Mouse (Mus musculus) liver, postnatal 0 days (tissue): ENCODE data around the gene Mdm4. TPM values are rescaled to one million over a fixed set of nuclear protein-coding genes. Genes with fewer than 3 reads are reported as not detected.

ENCODE experiments used
- ATAC-seq: fragments of 200-750 bp; cut with Nextera tagmentation; 2 replicates; pipeline ENCODE4 v1.8.0; 2017; ENCODE audit warnings: mild to moderate bottlenecking, moderate library complexity
- DNase-seq: peaks from one replicate; pipeline ENCODE4 v3.0.0-alpha.2; 2016
- H3K27ac ChIP-seq: fragments of 300-500 bp; sonication (generic); 2 replicates; pipeline ENCODE4 v1.5.1; 2014; ENCODE audit warnings: antibody characterized with exemption, moderate library complexity, mild to moderate bottlenecking, low read depth
- H3K27me3 ChIP-seq: fragments of 300-500 bp; sonication (generic); 2 replicates; pipeline ENCODE4 v1.6.1; 2014; ENCODE audit warnings: low read length, control low read depth, mixed read lengths; ENCODE audit not compliant: insufficient read depth
- H3K36me3 ChIP-seq: fragments of 300-500 bp; sonication (generic); replicated peaks from 2 replicates; pipeline ENCODE4 v1.6.1; 2014; ENCODE audit warnings: mild to moderate bottlenecking, control low read depth, low read length, moderate library complexity, mixed read lengths; ENCODE audit not compliant: insufficient read depth
- H3K4me1 ChIP-seq: fragments of 300-500 bp; sonication (generic); 2 replicates; pipeline ENCODE4 v1.6.1; 2014; ENCODE audit warnings: antibody characterized with exemption, mild to moderate bottlenecking, control low read depth; ENCODE audit not compliant: insufficient read depth
- H3K4me2 ChIP-seq: fragments of 300-500 bp; sonication (generic); 2 replicates; pipeline ENCODE4 v1.6.1; 2014; ENCODE audit warnings: low read depth, mild to moderate bottlenecking, low read length, moderate library complexity, mixed read lengths
- H3K4me3 ChIP-seq: fragments of 300-500 bp; sonication (generic); 2 replicates; pipeline ENCODE4 v1.5.1; 2014; ENCODE audit warnings: low read depth, low read length
- H3K9ac ChIP-seq: fragments of 300-500 bp; sonication (generic); replicated peaks from 2 replicates; pipeline ENCODE4 v1.6.1; 2014; ENCODE audit warnings: mild to moderate bottlenecking, moderate library complexity
- H3K9me3 ChIP-seq: fragments of 300-500 bp; sonication (generic); 2 replicates; pipeline ENCODE4 v1.6.1; 2016; ENCODE audit warnings: mild to moderate bottlenecking, control low read depth, low read length, mixed read lengths
- CTCF ChIP-seq: sonication (generic); IDR thresholded peaks from 2 replicates; pipeline ENCODE4 v1.5.1; 2016; ENCODE audit warnings: antibody characterized with exemption, low read depth
- EP300 ChIP-seq: IDR thresholded peaks from 2 replicates; pipeline ENCODE4 v1.6.1; 2016; ENCODE audit warnings: antibody characterized with exemption, low read depth, mild to moderate bottlenecking
- WGBS: fragments of 180-500 bp; shearing (Covaris S2); extraction: QIAGEN DNeasy Blood & Tissue Kit; methylation state at CpG from one replicate; pipeline ENCODE4 v1.1.7; 2014; ENCODE audit not compliant: insufficient replicate concordance; 5-methylcytosine and 5-hydroxymethylcytosine counted together
- polyA plus RNA-seq: library from polyadenylated mRNA; unstranded; fragments of >200 nt; fragmentation: Nextera tagmentation; extraction: Ambion mirVana; gene quantifications from 2 replicates; pipeline ENCODE4 v1.2.1, GENCODE M21; 2015

Mdm4 gene
- polyA plus RNA-seq, 1 experiment from 2014 or later, result 9.0 TPM

DNA sequence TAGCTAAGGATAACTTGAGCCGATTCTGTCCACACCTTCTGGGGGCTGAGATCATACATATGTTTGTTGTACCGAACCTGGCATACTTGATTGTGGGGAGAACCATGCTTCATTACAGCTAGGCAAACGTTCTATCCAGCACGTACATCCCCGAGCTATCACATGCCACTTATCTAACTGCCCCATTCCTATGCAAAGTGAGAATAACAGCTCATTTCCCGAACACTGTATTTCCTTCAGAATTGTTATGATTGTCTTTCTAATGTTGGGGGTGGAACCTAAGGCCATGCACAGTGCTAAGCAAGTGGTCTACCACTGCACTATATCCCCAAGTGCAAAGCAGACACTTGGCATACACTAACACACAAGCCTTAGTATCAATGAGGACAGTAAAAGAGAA, 49.1 kb downstream of the Mdm4 start:
- TF ChIP-seq EP300 (no peak), CTCF (no peak)
- H3K4me1 ChIP-seq, result no peaks in the 10 kb centered on the region
- no peaks in the 10 kb centered on the region for H3K27me3 ChIP-seq
- DNase-seq (no peak), ATAC-seq (no peak)
- H3K4me3 ChIP-seq, result no peak overlapping the region
- no peak overlapping the region for H3K27ac ChIP-seq
- H3K9me3 ChIP-seq, result no peaks in the 10 kb centered on the region
- 81% methylated on average over 6 of the region's 6 CpGs for WGBS
- H3K4me2 ChIP-seq, result no peak overlapping the region
- H3K36me3 ChIP-seq, result peaks cover 35% of the 10 kb centered on the region
- H3K9ac ChIP-seq, result no peak overlapping the region

DNA sequence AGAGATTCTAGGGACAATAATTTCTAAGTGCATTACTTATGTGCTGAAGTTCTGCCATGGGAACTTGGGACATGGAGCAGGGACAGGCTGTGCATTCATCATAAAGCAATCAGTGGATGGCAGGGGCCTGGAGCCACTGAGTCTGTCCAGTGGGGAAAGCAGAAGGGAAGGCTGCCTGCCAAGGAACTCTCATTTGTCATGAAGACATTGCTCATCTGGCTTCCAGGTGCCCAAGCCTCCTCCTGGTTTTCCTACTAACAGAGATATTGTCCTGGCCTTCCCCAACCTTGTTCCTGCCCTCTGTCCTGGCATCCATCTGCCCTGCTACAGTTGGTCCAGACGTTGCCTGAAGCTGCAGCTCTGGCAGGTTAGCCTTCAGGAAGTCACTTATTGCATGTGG, 53.0 kb downstream of the Mdm4 start:
- no peaks in the 10 kb centered on the region for H3K27me3 ChIP-seq
- no peak overlapping the region for H3K27ac ChIP-seq
- H3K36me3 ChIP-seq, result peaks cover 11% of the 10 kb centered on the region; the same call in 1 of the 2 replicates
- no peak for TF ChIP-seq EP300
- TF ChIP-seq CTCF, result no peak
- H3K9ac ChIP-seq, result no peak overlapping the region
- no peaks in the 10 kb centered on the region for H3K9me3 ChIP-seq
- 53% methylated on average over 1 of the region's 1 CpGs for WGBS
- DNase-seq (no peak), ATAC-seq (no peak)
- H3K4me3 ChIP-seq, result no peak overlapping the region
- no peaks in the 10 kb centered on the region for H3K4me1 ChIP-seq
- no peak overlapping the region for H3K4me2 ChIP-seq

DNA sequence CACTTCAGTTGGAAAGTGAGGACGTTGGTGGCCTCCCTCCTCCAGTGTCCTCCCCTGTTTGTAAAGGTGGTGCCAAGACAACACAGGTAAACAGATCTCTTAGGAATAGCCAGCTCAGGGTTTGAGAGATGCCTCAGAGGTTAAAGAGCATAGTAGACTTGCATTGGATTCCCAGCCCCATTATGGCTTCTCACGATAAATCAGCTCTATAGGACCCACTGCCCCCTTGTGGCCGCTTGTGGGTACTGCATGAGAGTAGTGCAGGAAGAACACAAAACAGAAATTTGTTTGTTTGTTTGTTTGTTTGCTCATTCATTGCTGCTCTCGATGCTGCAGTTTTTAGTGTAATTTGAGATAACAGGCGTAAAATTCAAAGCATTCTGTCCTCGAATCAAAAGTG, 61.7 kb downstream of the Mdm4 start:
- H3K27me3 ChIP-seq, result no peaks in the 10 kb centered on the region
- no peak overlapping the region for H3K4me3 ChIP-seq
- no peaks in the 10 kb centered on the region for H3K4me1 ChIP-seq
- no peaks in the 10 kb centered on the region for H3K9me3 ChIP-seq
- no peak overlapping the region for H3K4me2 ChIP-seq
- DNase-seq, result peak; percentile 68
- no peak for ATAC-seq
- no peak overlapping the region for H3K27ac ChIP-seq
- peak; percentile 89 for TF ChIP-seq CTCF
- TF ChIP-seq EP300, result no peak
- WGBS, result 24% methylated on average over 6 of the region's 6 CpGs
- no peaks in the 10 kb centered on the region for H3K36me3 ChIP-seq
- H3K9ac ChIP-seq, result no peak overlapping the region

DNA sequence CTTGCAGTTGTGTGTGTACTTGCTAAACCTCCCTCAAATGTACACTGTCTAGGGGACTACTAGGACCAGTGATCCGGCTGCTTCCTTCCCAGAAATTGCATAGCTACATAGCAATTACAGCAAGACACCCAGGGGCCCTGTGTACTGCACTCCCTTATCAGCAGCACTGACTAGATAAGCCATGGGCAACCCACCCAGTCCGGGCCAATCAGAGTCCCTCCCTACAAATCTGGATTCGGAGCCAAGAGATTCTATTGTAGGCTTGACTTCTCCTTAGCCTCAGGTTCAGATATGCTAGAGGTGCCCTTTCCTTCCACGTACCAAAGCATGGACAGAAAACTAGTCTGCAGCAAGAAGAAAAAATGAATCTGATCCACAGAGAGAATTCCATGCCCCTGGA, 65.7 kb downstream of the Mdm4 start:
- Histone ChIP-seq H3K27me3 (no peaks in the 10 kb centered on the region), H3K4me2 (no peak overlapping the region), H3K36me3 (no peaks in the 10 kb centered on the region), H3K9me3 (no peaks in the 10 kb centered on the region), H3K27ac (no peak overlapping the region), H3K4me3 (no peak overlapping the region), H3K4me1 (no peaks in the 10 kb centered on the region), H3K9ac (no peak overlapping the region)
- TF ChIP-seq CTCF (no peak), EP300 (no peak)
- 66% methylated on average over 4 of the region's 4 CpGs for WGBS
- DNase-seq (no peak), ATAC-seq (no peak)

DNA sequence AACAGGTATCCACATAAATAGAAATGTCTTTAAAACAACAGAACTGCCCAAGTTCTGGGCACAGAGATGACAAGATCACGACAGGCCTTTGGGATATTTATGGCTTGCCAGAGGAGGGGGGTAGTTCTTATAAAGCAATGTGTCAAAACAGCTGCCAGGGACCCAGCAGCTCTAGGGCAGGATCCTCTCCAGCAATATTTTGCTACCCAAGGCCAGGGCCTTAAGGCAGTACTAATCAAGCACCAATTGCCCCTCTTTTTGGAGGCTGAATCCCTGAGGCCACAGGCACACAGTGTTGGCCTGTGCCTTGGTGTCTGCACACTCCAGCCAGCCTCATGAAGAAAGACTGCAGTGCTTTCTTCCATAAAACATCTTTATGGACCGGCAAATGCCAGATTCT, 66.3 kb downstream of the Mdm4 start:
- Histone ChIP-seq H3K4me3 (no peak overlapping the region), H3K4me1 (no peaks in the 10 kb centered on the region), H3K9me3 (no peaks in the 10 kb centered on the region), H3K36me3 (no peaks in the 10 kb centered on the region), H3K9ac (no peak overlapping the region), H3K4me2 (no peak overlapping the region), H3K27ac (no peak overlapping the region), H3K27me3 (no peaks in the 10 kb centered on the region)
- no peak for DNase-seq
- TF ChIP-seq EP300 (no peak), CTCF (no peak)
- 63% methylated on average over 2 of the region's 2 CpGs for WGBS
- ATAC-seq, result no peak

DNA sequence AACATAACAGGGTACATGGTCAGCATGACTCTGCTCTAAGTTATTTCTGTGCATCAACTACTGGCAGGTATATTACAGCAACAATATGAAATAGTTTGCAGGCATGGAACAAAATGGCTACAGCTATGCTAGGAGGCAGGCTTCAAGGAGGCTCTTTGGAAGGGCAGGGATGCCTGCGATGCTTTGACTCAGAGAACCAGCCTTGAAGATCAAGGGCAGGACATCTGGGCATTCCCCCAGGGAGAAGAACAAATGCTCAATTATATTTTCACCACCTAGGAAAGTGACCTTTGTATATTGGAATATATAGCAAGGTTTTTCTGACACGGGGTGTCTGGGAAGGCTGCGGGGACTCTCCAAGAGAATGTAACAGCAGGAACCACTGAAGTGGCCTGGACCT, 68.6 kb downstream of the Mdm4 start:
- no peak overlapping the region for H3K9ac ChIP-seq
- H3K36me3 ChIP-seq, result no peaks in the 10 kb centered on the region
- 88% methylated on average over 3 of the region's 3 CpGs for WGBS
- H3K4me2 ChIP-seq, result no peak overlapping the region
- no peaks in the 10 kb centered on the region for H3K27me3 ChIP-seq
- no peaks in the 10 kb centered on the region for H3K9me3 ChIP-seq
- no peak overlapping the region for H3K4me3 ChIP-seq
- no peak for TF ChIP-seq CTCF
- no peak for TF ChIP-seq EP300
- no peaks in the 10 kb centered on the region for H3K4me1 ChIP-seq
- no peak overlapping the region for H3K27ac ChIP-seq
- ATAC-seq (no peak), DNase-seq (no peak)

DNA sequence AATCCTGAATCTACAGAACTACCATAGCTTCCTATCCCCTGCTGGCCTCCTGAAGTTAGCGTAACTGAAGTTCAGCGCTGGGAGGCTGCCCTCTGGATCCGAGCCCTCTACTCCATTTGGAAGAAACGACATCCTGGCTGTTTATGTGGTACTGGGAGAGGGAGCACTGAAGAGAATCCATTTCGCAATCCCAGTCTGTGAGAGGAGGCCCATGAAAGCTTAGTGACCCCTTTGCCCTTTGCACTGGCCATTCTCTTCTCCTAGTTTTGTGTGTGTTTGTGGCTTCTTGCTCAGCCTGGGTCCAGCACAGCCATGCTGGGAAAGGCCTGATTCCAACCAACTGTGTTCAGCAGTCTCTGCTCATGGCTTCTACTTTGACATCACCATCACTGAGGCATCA, 73.6 kb downstream of the Mdm4 start:
- Histone ChIP-seq H3K4me1 (no peaks in the 10 kb centered on the region), H3K27ac (no peak overlapping the region), H3K9me3 (no peaks in the 10 kb centered on the region), H3K27me3 (no peaks in the 10 kb centered on the region), H3K9ac (no peak overlapping the region), H3K36me3 (no peaks in the 10 kb centered on the region), H3K4me2 (no peak overlapping the region), H3K4me3 (no peak overlapping the region)
- WGBS, result 59% methylated on average over 5 of the region's 5 CpGs
- DNase-seq (no peak), ATAC-seq (peak; percentile 61; the same call in 1 of the 2 replicates)
- no peak for TF ChIP-seq CTCF
- no peak for TF ChIP-seq EP300
